Mouse (Mus musculus) heart, adult 2 months (tissue): ENCODE measurements at regions not wholly inside any gene's neighbourhood (a gene's known extent, or its start where the extent isn't known, plus 50 kb on each side); places are given as distances from the start of the nearest gene placed in this dataset.

Experiments
- CTCF ChIP-seq: fragments of 200-600 bp; IDR thresholded peaks from 2 replicates; pipeline ENCODE4 v1.8.1; 2022; ENCODE audit warnings: antibody characterized with exemption, mild to moderate bottlenecking, moderate library complexity
- POLR2A ChIP-seq: fragments of 200-500 bp; IDR thresholded peaks from 2 replicates; pipeline ENCODE4 v1.6.1; 2011; ENCODE audit warnings: mild to moderate bottlenecking, low read depth, low read length, control low read depth; ENCODE audit not compliant: insufficient read depth

GRCm38 (mm10) chr12:26903894-26904272, 434.9 kb downstream of the Cmpk2 start:
- no peak for TF ChIP-seq CTCF
- no peak for TF ChIP-seq POLR2A
